Mouse (Mus musculus) limb, embryonic 12.5 days (tissue): Measurements from ENCODE around the gene Fam84a. TPM values are rescaled to one million over a fixed set of nuclear protein-coding genes. Genes with fewer than 3 reads are reported as not detected.
A peak's percentile ranks its signal among the peaks of the same experiment; 100 is the strongest.

Experiments used
- ATAC-seq: fragments of 200-750 bp; cut with Nextera tagmentation; 2 replicates; pipeline ENCODE4 v1.8.0; 2017; ENCODE audit warnings: low read depth, moderate TSS enrichment; ENCODE audit not compliant: insufficient number of reproducible peaks, insufficient read depth, low FRiP score, low TSS enrichment
- H3K27ac ChIP-seq: fragments of 300-500 bp; sonication (generic); 2 replicates; pipeline ENCODE4 v1.5.1; 2016; ENCODE audit warnings: mild to moderate bottlenecking, moderate library complexity
- H3K27me3 ChIP-seq: fragments of 300-500 bp; sonication (generic); 2 replicates; pipeline ENCODE4 v1.6.1; 2016; ENCODE audit warnings: mild to moderate bottlenecking, moderate library complexity
- H3K36me3 ChIP-seq: fragments of 300-500 bp; sonication (generic); 2 replicates; pipeline ENCODE4 v1.6.1; 2016; ENCODE audit warnings: mild to moderate bottlenecking, moderate library complexity
- H3K4me1 ChIP-seq: fragments of 300-500 bp; sonication (generic); replicated peaks from 2 replicates; pipeline ENCODE4 v1.6.1; 2016
- H3K4me2 ChIP-seq: fragments of 300-500 bp; sonication (generic); 2 replicates; pipeline ENCODE4 v1.6.1; 2016; ENCODE audit warnings: mild to moderate bottlenecking, moderate library complexity
- H3K4me3 ChIP-seq: fragments of 300-500 bp; sonication (generic); replicated peaks from 2 replicates; pipeline ENCODE4 v1.5.1; 2016; ENCODE audit warnings: mild to moderate bottlenecking
- H3K9ac ChIP-seq: fragments of 300-500 bp; sonication (generic); replicated peaks from 2 replicates; pipeline ENCODE4 v1.6.1; 2016; ENCODE audit warnings: mild to moderate bottlenecking, moderate library complexity
- H3K9me3 ChIP-seq: fragments of 300-500 bp; sonication (generic); 2 replicates; pipeline ENCODE4 v1.6.1; 2016; ENCODE audit warnings: mild to moderate bottlenecking, moderate library complexity
- WGBS: fragments of 180-500 bp; shearing (Covaris S2); methylation state at CpG from one replicate; pipeline ENCODE4 v1.1.7; 2016; 5-methylcytosine and 5-hydroxymethylcytosine counted together
- polyA plus RNA-seq: library from polyadenylated mRNA; unstranded; fragments of >200 nt; fragmentation: Nextera tagmentation; extraction: Ambion mirVana; gene quantifications from 2 replicates; pipeline ENCODE4 v1.2.1, GENCODE M21; 2016

Fam84a gene
- polyA plus RNA-seq, result 6.9 and 8.0 TPM in 2 replicates

- Histone ChIP-seq H3K36me3 (no peaks in the 10 kb centered on the region), H3K4me1 (peaks cover 23% of the 10 kb centered on the region), H3K27ac (no peak within 1 kb of the TSS), H3K4me3 (peak within 1 kb of the TSS; percentile 50), H3K4me2 (peak within 1 kb of the TSS; percentile 77), H3K9ac (peak within 1 kb of the TSS; percentile 52), H3K9me3 (no peaks in the 10 kb centered on the region), H3K27me3 (peaks cover 47% of the 10 kb centered on the region)
- ATAC-seq, result peak; percentile 98
- 1% methylated on average over 31 of the region's 31 CpGs for WGBS
These were observed at the start of gene Fam84a for GRCm38 (mm10) chr12:14151921-14152320. Gene Fam84a, minus strand, starts transcription at chr12:14152054.

DNA sequence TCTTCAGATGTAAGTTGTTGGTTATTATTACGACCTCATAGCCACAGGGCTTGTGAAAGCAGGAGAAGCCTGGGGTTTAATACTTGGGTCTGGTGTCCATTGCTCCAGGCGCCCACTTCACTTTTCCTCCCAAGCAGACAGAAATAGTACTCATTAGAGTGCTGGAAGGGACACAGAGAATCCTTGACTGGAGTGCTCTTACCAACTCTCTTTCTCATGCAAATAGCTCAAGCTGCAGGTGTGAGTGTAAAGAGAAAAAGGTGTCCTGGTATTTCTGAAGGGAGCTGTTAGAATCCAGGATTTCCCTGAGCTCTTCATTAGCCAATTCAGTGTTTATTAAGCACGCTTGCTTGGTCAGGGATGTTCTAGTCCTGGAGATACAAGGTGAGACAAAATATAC lies 43.6 kb upstream of the Fam84a start:
- no peak overlapping the region for H3K27ac ChIP-seq
- H3K27me3 ChIP-seq, result no peaks in the 10 kb centered on the region
- H3K4me1 ChIP-seq, result no peaks in the 10 kb centered on the region
- ATAC-seq, result no peak
- no peak overlapping the region for H3K4me2 ChIP-seq
- H3K4me3 ChIP-seq, result no peak overlapping the region
- 50% methylated on average over 3 of the region's 3 CpGs for WGBS
- H3K36me3 ChIP-seq, result no peaks in the 10 kb centered on the region
- no peak overlapping the region for H3K9ac ChIP-seq
- no peaks in the 10 kb centered on the region for H3K9me3 ChIP-seq

DNA sequence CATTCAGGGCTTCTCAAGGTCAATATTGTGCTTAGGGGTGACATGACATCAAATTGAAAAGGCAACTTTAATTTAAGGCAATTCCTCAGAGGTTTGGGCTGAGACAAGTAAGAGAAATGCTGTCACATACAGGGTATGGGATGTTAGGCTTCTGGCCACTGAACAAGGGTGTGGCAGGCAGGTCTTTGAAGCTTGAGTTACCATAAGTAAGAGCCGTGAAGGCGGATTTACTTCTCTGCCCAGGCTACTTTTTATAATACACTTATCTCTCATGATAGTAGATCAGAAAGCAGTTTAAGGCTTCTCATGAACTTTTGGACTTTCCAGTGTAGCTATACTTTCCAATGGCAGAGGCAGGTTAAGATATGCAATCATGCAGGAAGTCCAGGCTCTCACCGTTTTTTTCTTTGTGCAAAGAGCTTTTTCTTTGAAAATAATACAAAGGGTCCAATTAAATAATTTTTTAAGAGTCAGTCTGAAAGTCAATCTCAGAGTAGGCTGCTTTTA lies 34.9 kb upstream of the Fam84a start:
- Histone ChIP-seq H3K36me3 (no peaks in the 10 kb centered on the region), H3K9me3 (no peaks in the 10 kb centered on the region), H3K4me2 (no peak overlapping the region), H3K9ac (no peak overlapping the region), H3K27me3 (no peaks in the 10 kb centered on the region), H3K4me3 (no peak overlapping the region), H3K27ac (no peak overlapping the region), H3K4me1 (no peaks in the 10 kb centered on the region)
- ATAC-seq, result no peak
- 91% methylated on average over 3 of the region's 3 CpGs for WGBS

DNA sequence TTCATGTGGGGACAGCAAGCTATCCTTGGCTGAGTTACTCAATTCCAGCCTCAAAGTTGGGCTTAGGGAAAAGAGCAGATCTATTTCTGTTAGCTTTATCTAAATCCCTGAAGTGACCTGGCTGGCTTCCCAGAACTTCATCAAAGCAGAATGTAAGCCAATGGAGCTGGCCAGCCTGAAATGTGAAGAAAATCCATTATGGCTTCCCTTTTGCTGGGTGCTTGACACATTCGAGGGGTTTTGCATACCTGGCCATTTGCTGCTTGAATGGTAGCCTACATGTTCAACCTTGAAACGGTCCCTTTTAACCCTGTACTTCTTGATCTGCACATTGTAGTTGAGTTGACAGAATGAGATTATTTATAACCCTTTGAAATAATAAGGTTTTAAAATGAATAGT lies 13.9 kb upstream of the Fam84a start:
- H3K9me3 ChIP-seq, result no peaks in the 10 kb centered on the region
- no peak overlapping the region for H3K4me2 ChIP-seq
- H3K27ac ChIP-seq, result no peak overlapping the region
- H3K27me3 ChIP-seq, result no peaks in the 10 kb centered on the region
- H3K4me1 ChIP-seq, result no peaks in the 10 kb centered on the region
- ATAC-seq, result no peak
- no peak overlapping the region for H3K4me3 ChIP-seq
- WGBS, result 67% methylated on average over 2 of the region's 2 CpGs
- no peak overlapping the region for H3K9ac ChIP-seq
- no peaks in the 10 kb centered on the region for H3K36me3 ChIP-seq

GRCm38 (mm10) chr12:14164936-14165335 lies 13.1 kb upstream of the Fam84a start:
- WGBS, result 96% methylated on average over 1 of the region's 1 CpGs
- H3K27ac ChIP-seq, result no peak overlapping the region

DNA sequence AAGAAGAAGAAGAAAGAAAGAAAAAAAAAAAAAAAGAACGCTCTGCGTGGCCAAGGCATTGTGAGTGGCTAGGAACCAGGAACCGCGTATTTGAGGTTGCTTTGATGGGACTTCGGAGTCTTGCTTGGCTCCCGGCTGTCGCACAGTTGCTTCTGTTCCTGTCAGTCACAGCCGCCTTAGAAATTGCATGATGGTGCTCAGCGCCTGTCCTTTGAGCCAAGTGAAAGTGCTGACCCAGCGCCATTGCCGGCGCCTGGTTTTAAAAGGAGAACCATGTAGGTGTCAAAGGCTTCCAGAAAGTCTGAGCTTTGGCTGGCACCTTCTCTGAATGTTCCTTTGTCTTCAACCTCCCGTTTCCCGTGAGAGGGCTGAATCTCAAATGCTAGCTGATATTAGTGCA lies 572 bp upstream of the Fam84a start:
- Histone ChIP-seq H3K27ac (no peak overlapping the region), H3K4me2 (peak overlapping the region; percentile 77), H3K9me3 (no peaks in the 10 kb centered on the region), H3K36me3 (no peaks in the 10 kb centered on the region), H3K4me1 (peaks cover 23% of the 10 kb centered on the region), H3K4me3 (peak overlapping the region; percentile 50), H3K9ac (no peak overlapping the region), H3K27me3 (peaks cover 43% of the 10 kb centered on the region)
- peak; percentile 37; the same call in 1 of the 2 replicates for ATAC-seq
- 1% methylated on average over 14 of the region's 14 CpGs for WGBS

More at GRCm38 (mm10) chr12:14164936-14165335, 13.1 kb upstream of the Fam84a start:
- Histone ChIP-seq H3K4me3 (no peak overlapping the region), H3K4me2 (no peak overlapping the region), H3K4me1 (no peaks in the 10 kb centered on the region), H3K9me3 (no peaks in the 10 kb centered on the region), H3K9ac (no peak overlapping the region), H3K27me3 (no peaks in the 10 kb centered on the region), H3K36me3 (no peaks in the 10 kb centered on the region)
- ATAC-seq, result no peak

DNA sequence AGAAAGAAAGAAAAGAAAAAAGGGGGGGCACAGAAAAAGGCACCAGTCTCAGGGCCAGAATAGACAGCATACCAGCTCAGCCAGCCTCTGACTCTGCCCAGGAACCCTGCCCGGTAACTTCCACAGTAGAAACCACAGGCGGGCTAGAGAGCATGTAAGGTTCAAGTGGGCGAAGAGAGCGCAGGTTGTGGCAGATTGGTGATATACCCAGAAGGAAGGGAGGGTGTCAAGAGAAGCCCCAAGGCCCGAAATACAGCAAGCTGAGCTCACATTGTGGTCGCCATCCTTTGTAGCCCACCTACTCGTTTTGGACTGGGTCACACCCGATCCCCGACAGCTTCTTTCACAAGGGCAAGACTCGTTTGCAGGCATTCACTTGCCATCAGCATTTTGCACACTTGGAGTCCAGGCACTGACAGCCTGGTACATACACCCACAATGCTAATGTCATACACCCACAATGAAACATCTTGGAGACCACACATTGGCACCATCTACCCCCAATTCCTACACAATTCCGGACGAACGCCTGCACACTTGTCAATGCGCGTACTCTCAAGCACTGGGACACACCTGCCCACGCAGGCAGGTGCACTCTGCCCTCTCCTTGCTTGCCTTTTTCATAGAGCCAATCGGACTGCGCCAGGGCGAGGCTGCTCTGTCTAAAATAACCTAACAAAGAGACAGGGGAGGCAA lies 770 bp downstream of the Fam84a start:
- H3K4me3 ChIP-seq, result peak overlapping the region; percentile 50
- H3K9ac ChIP-seq, result peak overlapping the region; percentile 52
- peaks cover 47% of the 10 kb centered on the region for H3K27me3 ChIP-seq
- H3K36me3 ChIP-seq, result no peaks in the 10 kb centered on the region
- H3K27ac ChIP-seq, result no peak overlapping the region
- H3K9me3 ChIP-seq, result no peaks in the 10 kb centered on the region
- 0 out of 2 replicates have a peak, but pooled peaks have one; percentile 2 for ATAC-seq
- H3K4me2 ChIP-seq, result peak overlapping the region; percentile 77
- H3K4me1 ChIP-seq, result peaks cover 23% of the 10 kb centered on the region
- WGBS, result 6% methylated on average over 19 of the region's 19 CpGs

DNA sequence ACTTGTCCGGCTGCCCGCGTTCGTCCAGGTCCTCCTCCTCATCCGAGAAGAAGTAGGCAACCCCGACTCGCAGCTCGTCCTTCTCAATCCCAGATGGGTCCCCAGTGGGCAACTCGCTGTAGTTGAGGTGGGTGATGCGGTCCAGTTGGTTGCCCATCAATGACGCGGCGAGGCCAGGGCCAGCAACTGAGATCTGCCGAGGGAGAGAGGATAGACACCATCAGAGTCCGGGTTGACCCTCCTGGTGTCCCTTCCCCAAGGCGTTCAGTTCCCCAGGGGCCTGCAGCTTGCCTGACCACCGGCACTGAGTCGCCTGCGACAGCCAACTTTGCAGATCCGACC lies 1.3 kb downstream of the Fam84a start:
- Histone ChIP-seq H3K9me3 (no peaks in the 10 kb centered on the region), H3K4me2 (peak overlapping the region; percentile 77), H3K9ac (peak overlapping the region; percentile 23; the same call in 1 of the 2 replicates), H3K4me3 (peak overlapping the region; percentile 50), H3K36me3 (no peaks in the 10 kb centered on the region), H3K27ac (no peak overlapping the region), H3K4me1 (peaks cover 23% of the 10 kb centered on the region), H3K27me3 (peaks cover 47% of the 10 kb centered on the region)
- WGBS, result 2% methylated on average over 20 of the region's 20 CpGs
- ATAC-seq, result no peak

DNA sequence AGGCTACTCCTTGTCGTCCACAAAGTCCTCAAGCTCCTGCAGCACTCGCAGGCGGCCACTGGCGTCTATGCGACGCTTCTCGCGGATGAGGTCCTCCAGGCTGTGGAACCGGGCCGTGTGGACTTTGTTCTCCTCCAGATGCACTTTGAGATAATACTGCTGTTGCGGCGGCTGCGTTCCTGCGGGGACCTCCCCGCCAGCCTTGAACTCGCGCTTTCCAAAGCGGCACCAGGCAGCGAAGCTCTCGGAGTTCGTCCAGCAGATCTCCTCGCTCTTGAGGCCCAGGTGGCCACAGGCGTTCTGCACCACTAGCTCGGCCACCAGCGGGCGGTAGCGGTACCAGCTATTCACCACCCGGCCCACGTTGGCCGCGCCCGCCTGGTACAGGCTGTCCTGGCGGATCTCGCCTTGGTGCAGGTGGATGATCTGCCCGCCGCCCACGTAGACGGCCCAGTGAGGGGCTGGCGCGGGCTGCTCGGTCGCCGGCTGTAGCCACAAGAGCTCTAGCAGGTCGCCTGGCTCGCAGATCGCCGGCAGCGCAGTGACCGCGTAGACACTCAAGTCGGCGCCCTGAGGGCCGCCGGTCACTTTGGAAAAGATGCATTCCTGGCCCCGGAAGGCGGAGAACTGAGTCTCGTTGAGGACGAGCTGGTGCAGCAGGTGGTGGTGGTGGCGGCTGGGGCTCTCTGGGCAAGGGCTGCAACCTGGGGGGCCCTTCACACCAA lies 1.8 kb downstream of the Fam84a start:
- H3K27me3 ChIP-seq, result peaks cover 47% of the 10 kb centered on the region
- peak overlapping the region; percentile 50 for H3K4me3 ChIP-seq
- H3K9me3 ChIP-seq, result no peaks in the 10 kb centered on the region
- ATAC-seq, result no peak
- WGBS, result under 1% methylated on average over 59 of the region's 59 CpGs
- no peak overlapping the region for H3K27ac ChIP-seq
- H3K36me3 ChIP-seq, result no peaks in the 10 kb centered on the region
- peaks cover 23% of the 10 kb centered on the region for H3K4me1 ChIP-seq
- peak overlapping the region; percentile 77 for H3K4me2 ChIP-seq
- H3K9ac ChIP-seq, result peak overlapping the region; percentile 44

GRCm38 (mm10) chr12:14149022-14149842 lies 2.6 kb downstream of the Fam84a start:
- Histone ChIP-seq H3K27ac (no peak overlapping the region), H3K9ac (peak overlapping the region; percentile 44; the same call in 1 of the 2 replicates), H3K4me3 (peak overlapping the region; percentile 50), H3K27me3 (peaks cover 47% of the 10 kb centered on the region), H3K4me2 (peak overlapping the region; percentile 77), H3K36me3 (no peaks in the 10 kb centered on the region), H3K4me1 (peaks cover 23% of the 10 kb centered on the region), H3K9me3 (no peaks in the 10 kb centered on the region)
- WGBS, result 6% methylated on average over 27 of the region's 27 CpGs
- no peak for ATAC-seq

DNA sequence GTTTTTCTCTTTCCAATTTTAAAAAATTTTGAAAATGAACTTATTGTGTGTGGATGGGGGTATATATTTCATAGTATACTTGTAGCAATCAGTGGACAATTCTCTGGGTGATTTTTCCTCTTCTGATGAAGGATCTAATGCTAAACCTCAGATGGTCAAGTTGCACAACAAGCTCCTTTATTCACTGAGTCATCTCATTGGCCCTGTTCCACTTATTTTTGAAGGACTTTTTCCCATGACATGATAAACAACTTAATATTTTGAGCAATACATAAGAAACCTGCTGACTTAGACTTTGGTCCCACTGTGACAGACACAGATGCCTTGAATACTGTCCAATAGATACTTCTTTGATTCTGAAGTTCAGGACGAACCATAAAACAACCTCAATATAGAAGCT lies 14.8 kb downstream of the Fam84a start:
- no peak overlapping the region for H3K27ac ChIP-seq
- H3K36me3 ChIP-seq, result no peaks in the 10 kb centered on the region
- H3K27me3 ChIP-seq, result no peaks in the 10 kb centered on the region
- no peak overlapping the region for H3K4me3 ChIP-seq
- H3K9ac ChIP-seq, result no peak overlapping the region
- no peak overlapping the region for H3K4me2 ChIP-seq
- H3K9me3 ChIP-seq, result no peaks in the 10 kb centered on the region
- 84% methylated on average over 1 of the region's 1 CpGs for WGBS
- H3K4me1 ChIP-seq, result no peaks in the 10 kb centered on the region
- no peak for ATAC-seq
